In genomic region chr16:30039841-30040240, GRCm38 (mm10) we compare ENCODE assay signal across 18 mouse cellular contexts. TPM values are rescaled to one million over a fixed set of nuclear protein-coding genes. Genes with fewer than 3 reads are reported as not detected.
DNase-seq lines count a peak whose midpoint lies in the region; ATAC-seq and TF ChIP-seq lines count a peak whose summit lies in the region.
"Had no signal": no experiment of that assay in that cellular context is flagged by ENCODE, and none has a peak within 500 bp of the region (broad histone marks: within the 10 kb centered on the region; RNA-seq: fewer than 3 reads in every experiment).

No protein-coding gene starts in this region.

- peaks cover 69% of the 10 kb centered on the region for H3K27me3 ChIP-seq in embryonic facial prominence, embryonic 10.5 days (replicated peaks; ENCODE audit: low read depth, poor library complexity, severe bottlenecking)
- no peaks in the 10 kb centered on the region for H3K27me3 ChIP-seq in lung, embryonic 16.5 days (ENCODE audit: control insufficient read depth, insufficient read depth, low read depth, low read length)
- H3K27me3 ChIP-seq: embryonic facial prominence, embryonic 15.5 days had no signal

- peak overlapping the region; percentile 61 for H3K27ac ChIP-seq in embryonic facial prominence, embryonic 10.5 days (replicated peaks)
- peak overlapping the region; percentile 82 for H3K27ac ChIP-seq in lung, embryonic 16.5 days (ENCODE audit: low read length)
- H3K27ac ChIP-seq: embryonic facial prominence, embryonic 15.5 days; hindbrain, embryonic 13.5 days; hindbrain, postnatal 0 days had no signal

- TF ChIP-seq POLR2A in lung, adult 2 months (IDR thresholded peaks at IDR 0.05; ENCODE audit: borderline replicate concordance, extremely low read depth, low read depth, low read length), result no peak

- H3K9me3 ChIP-seq in embryonic facial prominence, embryonic 10.5 days, result no peaks in the 10 kb centered on the region
- H3K9me3 ChIP-seq in lung, embryonic 16.5 days (ENCODE audit: control insufficient read depth, low read length), result no peaks in the 10 kb centered on the region
- H3K9me3 ChIP-seq: embryonic facial prominence, embryonic 15.5 days; heart, embryonic 10.5 days; hindbrain, embryonic 13.5 days had no signal

- no peak overlapping the region for H3K4me3 ChIP-seq in lung, adult 2 months (replicated peaks; ENCODE audit: extremely low read depth, low read depth, low read length)
- H3K4me3 ChIP-seq in embryonic facial prominence, embryonic 10.5 days, result no peak overlapping the region
- no peak overlapping the region for H3K4me3 ChIP-seq in lung, embryonic 16.5 days (ENCODE audit: low read length)
- H3K4me3 ChIP-seq: embryonic facial prominence, embryonic 15.5 days; erythroblast, embryonic 14.5 days; hindbrain, embryonic 13.5 days had no signal

- H3K4me1 ChIP-seq in lung, adult 2 months (ENCODE audit: control insufficient read depth, insufficient read depth, low read length), result no peaks in the 10 kb centered on the region; the same call in 1 of the 2 replicates
- H3K4me1 ChIP-seq in embryonic facial prominence, embryonic 10.5 days, result peaks cover 39% of the 10 kb centered on the region
- peaks cover under 1% of the 10 kb centered on the region; the same call in 1 of the 2 replicates for H3K4me1 ChIP-seq in lung, embryonic 16.5 days (replicated peaks; ENCODE audit: control insufficient read depth, insufficient read depth, low read length)

- peak; percentile 91 for ATAC-seq in lung, embryonic 16.5 days (ENCODE audit: low read depth)

- no peak for TF ChIP-seq CTCF in lung, adult 2 months (IDR thresholded peaks at IDR 0.05; ENCODE audit: insufficient read depth, low read length)

- no peak overlapping the region for H3K9ac ChIP-seq in lung, embryonic 16.5 days (ENCODE audit: low read length)
- H3K9ac ChIP-seq: embryonic facial prominence, embryonic 15.5 days had no signal

- peak; percentile 61 to 77 for DNase-seq in lung, adult 18-20 months
- DNase-seq in lung, adult 2 months, result no peak
- no peak for DNase-seq in embryonic facial prominence, embryonic 10.5 days (ENCODE audit: low spot score)
- peak; percentile 69 for DNase-seq in lung, postnatal 36 days
- no peak for DNase-seq in left cerebral cortex, adult 9 months (ENCODE audit: low spot score in 2 of 2)
- no peak for DNase-seq in adrenal gland, adult 8-10 months
- DNase-seq: adrenal gland, adult 2 months; cerebellum, adult 11 months; cerebellum, adult 8-10 months; cerebellum, postnatal 36 days; gastrocnemius, postnatal 10 days; heart, postnatal 10 days had no signal

- no peaks in the 10 kb centered on the region for H3K36me3 ChIP-seq in embryonic facial prominence, embryonic 10.5 days (replicated peaks)
- H3K36me3 ChIP-seq in lung, embryonic 16.5 days (ENCODE audit: control insufficient read depth, insufficient read depth, low read length), result no peaks in the 10 kb centered on the region
- H3K36me3 ChIP-seq: embryonic facial prominence, embryonic 15.5 days; heart, embryonic 10.5 days; hindbrain, embryonic 13.5 days had no signal

- no peak overlapping the region for H3K4me2 ChIP-seq in lung, embryonic 16.5 days (ENCODE audit: low read depth, low read length)
- H3K4me2 ChIP-seq: embryonic facial prominence, embryonic 15.5 days had no signal

- 66% methylated on average over 2 of the region's 2 CpGs for WGBS in lung, adult 2 months
- WGBS in embryonic facial prominence, embryonic 10.5 days, result 67% methylated on average over 2 of the region's 2 CpGs
- WGBS in lung, embryonic 16.5 days, result 48% methylated on average over 2 of the region's 2 CpGs

RNA-seq across cellular contexts. Expression of gene Hes1, which starts 24.3 kb away (rescaled TPM):
- 167 and 332 TPM in 2 replicates for polyA plus RNA-seq in lung, adult 2 months (2012; rRNA removed)
- polyA plus RNA-seq in embryonic facial prominence, embryonic 10.5 days (2016; fragmentation: Nextera tagmentation; extraction: Ambion mirVana), result 43.3 and 47.2 TPM in 2 replicates
- 37.1 and 40.7 TPM in 2 replicates for polyA plus RNA-seq in lung, embryonic 16.5 days (2015; fragmentation: Nextera tagmentation; extraction: Ambion mirVana)
- 10 to 100 TPM; 25.2 to 38.7 (median 32.2) TPM for total RNA-seq in adrenal gland, adult 8-10 months (2022)

Comparison
In these comparisons a context has a peak if more than half of its experiments do, and no peak if none do; other contexts are left out.
1. DNase-seq: peak in lung, adult 18-20 months (2 of 2) and lung, postnatal 36 days (single experiment); none in lung, adult 2 months (single experiment), embryonic facial prominence, embryonic 10.5 days (single experiment), left cerebral cortex, adult 9 months (0 of 2) and adrenal gland, adult 8-10 months (single experiment).